Comparison of ENCODE assay signal across 7 mouse cellular contexts in genomic region chr2:63473699-63474098, GRCm38 (mm10).
DNase-seq lines count a peak whose midpoint lies in the region; ATAC-seq lines count a peak whose summit lies in the region.

No protein-coding gene starts in this region.

- H3K27me3 ChIP-seq in midbrain, embryonic 16.5 days (ENCODE audit: control insufficient read depth, insufficient read depth, low read depth, low read length) = no peaks in the 10 kb centered on the region

- no peak overlapping the region for H3K27ac ChIP-seq in midbrain, embryonic 16.5 days (ENCODE audit: low read length)

- no peaks in the 10 kb centered on the region for H3K36me3 ChIP-seq in midbrain, embryonic 16.5 days (ENCODE audit: control insufficient read depth, insufficient read depth, low read length)

- H3K9ac ChIP-seq in midbrain, embryonic 16.5 days (ENCODE audit: low read depth, low read length) = no peak overlapping the region

- 15% methylated on average over 2 of the region's 2 CpGs for WGBS in midbrain, embryonic 16.5 days

- peak; percentile 42 for DNase-seq in testis, postnatal 10 days (ENCODE audit: low spot score)
- no peak for DNase-seq in testis, postnatal 14 days (ENCODE audit: low spot score)
- DNase-seq in brain, adult 2 months (ENCODE audit: low read depth, low spot score) = peak; percentile 82
- peak; percentile 59 to 65 for DNase-seq in layer of hippocampus, postnatal 10 days (ENCODE audit: low spot score in 2 of 2)

- H3K4me3 ChIP-seq in midbrain, embryonic 16.5 days (ENCODE audit: low read depth, low read length) = no peak overlapping the region

- no peaks in the 10 kb centered on the region for H3K9me3 ChIP-seq in midbrain, embryonic 16.5 days (replicated peaks; ENCODE audit: control insufficient read depth, low read length, poor library complexity, severe bottlenecking)

- no peak overlapping the region for H3K4me2 ChIP-seq in midbrain, embryonic 16.5 days (ENCODE audit: low read length)

- H3K4me1 ChIP-seq in midbrain, embryonic 16.5 days (ENCODE audit: control insufficient read depth, insufficient read depth, low read length) = no peaks in the 10 kb centered on the region

- ATAC-seq in frontal cortex, adult (ENCODE audit: low TSS enrichment) = peak; percentile 93
- ATAC-seq in midbrain, embryonic 16.5 days = peak; percentile 75; the same call in 1 of the 2 replicates
- ATAC-seq in erythroid progenitor cell, adult 5-6 weeks (replicated peaks; ENCODE audit: low FRiP score, poor library complexity, severe bottlenecking) = no peak
